Mouse (Mus musculus): ENCODE measurements around the gene Arhgdib.

- no peak for TF ChIP-seq CTCF (IDR thresholded peaks at IDR 0.05; ENCODE audit: extremely low read depth, insufficient read depth, low read length)
- TF ChIP-seq POLR2A (IDR thresholded peaks at IDR 0.05; ENCODE audit: extremely low read depth, insufficient read depth, low read length) = no peak
Observed at GRCm38 (mm10) chr6:136898954-136899353, 42.7 kb downstream of the Arhgdib start.
